Mouse (Mus musculus) cerebellum, adult 2 months (tissue): ENCODE measurements around the gene Prr7. TPM values are rescaled to one million over a fixed set of nuclear protein-coding genes. Genes with fewer than 3 reads are reported as not detected.

Experiments
- DNase-seq, 2 experiments: peaks; one replicate each; pipeline ENCODE4 v3.0.0; 2021
- H3K27ac ChIP-seq: fragments of 200-500 bp; 2 replicates; pipeline ENCODE4 v1.5.1; 2012; ENCODE audit warnings: low read length, control low read depth, inconsistent platforms; ENCODE audit not compliant: insufficient read depth
- H3K27me3 ChIP-seq: fragments of 200-500 bp; 2 replicates; pipeline ENCODE4 v1.6.1; 2012; ENCODE audit warnings: inconsistent platforms, mild to moderate bottlenecking, low read length, moderate library complexity; ENCODE audit not compliant: control insufficient read depth, insufficient read depth
- H3K4me1 ChIP-seq: fragments of 200-500 bp; 2 replicates; pipeline ENCODE4 v1.6.1; 2011; ENCODE audit warnings: low read length; ENCODE audit not compliant: control insufficient read depth, insufficient read depth
- H3K4me3 ChIP-seq: fragments of 200-500 bp; replicated peaks from 2 replicates; pipeline ENCODE3; 2011; ENCODE audit warnings: mild to moderate bottlenecking, low read depth, low read length, control low read depth; ENCODE audit not compliant: insufficient read depth
- CTCF ChIP-seq: fragments of 200-500 bp; IDR thresholded peaks from 2 replicates; pipeline ENCODE4 v1.5.1; 2011; ENCODE audit warnings: low read depth, mild to moderate bottlenecking, control low read depth, low read length, moderate library complexity, borderline replicate concordance; ENCODE audit not compliant: insufficient read depth
- POLR2A ChIP-seq: fragments of 200-500 bp; IDR thresholded peaks from 2 replicates; pipeline ENCODE4 v1.6.1; 2011; ENCODE audit warnings: low read length, control low read depth, borderline replicate concordance; ENCODE audit not compliant: insufficient read depth
- WGBS: fragments of 180-500 bp; shearing (Covaris S2); methylation state at CpG from one replicate; pipeline ENCODE4 v1.1.7; 2018; 5-methylcytosine and 5-hydroxymethylcytosine counted together
- polyA plus RNA-seq: library from polyadenylated mRNA; depleted of rRNA; stranded (reverse); fragments of >200 nt; gene quantifications from 2 replicates; pipeline ENCODE4 v1.2.3, GENCODE M21; 2012

Prr7 gene
- polyA plus RNA-seq, 1 experiment, result 13.0 TPM

- peaks cover 4% of the 10 kb centered on the region; the same call in 1 of the 2 replicates for H3K4me1 ChIP-seq
- H3K4me3 ChIP-seq, result no peak overlapping the region
- DNase-seq, result peak in 1 of 2 experiments; percentile 24
- no peak overlapping the region for H3K27ac ChIP-seq
- TF ChIP-seq POLR2A (no peak), CTCF (no peak)
- H3K27me3 ChIP-seq, result no peaks in the 10 kb centered on the region
- 9% methylated on average over 15 of the region's 15 CpGs for WGBS
These were observed 19.5 kb downstream of the Prr7 start for GRCm38 (mm10) chr13:55483593-55483992.

GRCm38 (mm10) chr13:55484520-55485088 lies 20.5 kb downstream of the Prr7 start:
- no peak for DNase-seq
- WGBS, result 37% methylated on average over 7 of the region's 7 CpGs
- TF ChIP-seq POLR2A (no peak), CTCF (no peak)
- H3K4me3 ChIP-seq, result no peak overlapping the region
- H3K27ac ChIP-seq, result no peak overlapping the region
- peaks cover 4% of the 10 kb centered on the region; the same call in 1 of the 2 replicates for H3K4me1 ChIP-seq
- no peaks in the 10 kb centered on the region for H3K27me3 ChIP-seq

- WGBS, result 55% methylated on average over 14 of the region's 14 CpGs
- peaks cover 4% of the 10 kb centered on the region; the same call in 1 of the 2 replicates for H3K4me1 ChIP-seq
- no peak for DNase-seq
These were observed 22.1 kb downstream of the Prr7 start for GRCm38 (mm10) chr13:55486029-55486794.

GRCm38 (mm10) chr13:55486916-55487577 lies 23.0 kb downstream of the Prr7 start:
- Histone ChIP-seq H3K4me3 (peak overlapping the region; percentile 43), H3K27ac (no peak overlapping the region), H3K4me1 (peaks cover 4% of the 10 kb centered on the region; the same call in 1 of the 2 replicates), H3K27me3 (no peaks in the 10 kb centered on the region)
- peak in 1 of 2 experiments; percentile 35 for DNase-seq
- 1% methylated on average over 29 of the region's 29 CpGs for WGBS
- TF ChIP-seq POLR2A (no peak), CTCF (no peak)

More at GRCm38 (mm10) chr13:55486029-55486794, 22.1 kb downstream of the Prr7 start:
- Histone ChIP-seq H3K4me3 (no peak overlapping the region), H3K27me3 (no peaks in the 10 kb centered on the region), H3K27ac (no peak overlapping the region)
- no peak for TF ChIP-seq CTCF
- no peak for TF ChIP-seq POLR2A

GRCm38 (mm10) chr13:55487578-55488498 lies 23.8 kb downstream of the Prr7 start, which contains the start of gene Dbn1:
Gene Dbn1 (minus strand): TSS chr13:55488111.
- TF ChIP-seq CTCF, result no peak
- no peak for TF ChIP-seq POLR2A
- Histone ChIP-seq H3K27ac (no peak within 1 kb of the TSS), H3K27me3 (no peaks in the 10 kb centered on the region), H3K4me3 (peak within 1 kb of the TSS; percentile 43), H3K4me1 (peaks cover 4% of the 10 kb centered on the region; the same call in 1 of the 2 replicates)
- peak in 1 of 2 experiments; percentile 43 for DNase-seq
- 2% methylated on average over 61 of the region's 83 CpGs for WGBS

- Histone ChIP-seq H3K27me3 (no peaks in the 10 kb centered on the region), H3K4me1 (peaks cover 19% of the 10 kb centered on the region; the same call in 1 of the 2 replicates), H3K4me3 (no peak overlapping the region), H3K27ac (no peak overlapping the region)
- 70% methylated on average over 2 of the region's 2 CpGs for WGBS
- DNase-seq, result no peak
- TF ChIP-seq POLR2A, result no peak
These were observed 30.2 kb downstream of the Prr7 start for GRCm38 (mm10) chr13:55494257-55494656.

- H3K4me1 ChIP-seq, result peaks cover 19% of the 10 kb centered on the region; the same call in 1 of the 2 replicates
- no peaks in the 10 kb centered on the region for H3K27me3 ChIP-seq
- WGBS, result 8% methylated on average over 18 of the region's 18 CpGs
- no peak overlapping the region for H3K4me3 ChIP-seq
- TF ChIP-seq CTCF (0 out of 2 replicates have a peak, but pooled peaks have one; percentile 2), POLR2A (no peak)
- H3K27ac ChIP-seq, result no peak overlapping the region
- peak; percentile 79 to 91 for DNase-seq
These were observed 31.0 kb downstream of the Prr7 start for GRCm38 (mm10) chr13:55494883-55495621.
